Mouse (Mus musculus) cerebellum, adult 11-12 months (tissue): ENCODE data around the gene Tsc22d3.

ENCODE experiments used
- DNase-seq: peaks from one replicate; pipeline ENCODE4 v3.0.0; 2022

Gene Tsc22d3

GRCm38 (mm10) chrX:140493527-140494029 lies 106.9 kb downstream of the Tsc22d3 start:
- DNase-seq: no peak

- DNase-seq: peak; percentile 20
Measured at GRCm38 (mm10) chrX:140491884-140492571, 108.4 kb downstream of the Tsc22d3 start.

GRCm38 (mm10) chrX:140490203-140490602 lies 110.3 kb downstream of the Tsc22d3 start:
- DNase-seq: no peak
